Mouse (Mus musculus) forebrain, embryonic 10.5 days (tissue): ENCODE results near the gene 4933406M09Rik. TPM values are rescaled to one million over a fixed set of nuclear protein-coding genes. Genes with fewer than 3 reads are reported as not detected.

ENCODE experiments used
- DNase-seq: peaks from one replicate; pipeline ENCODE4 v3.0.0-alpha.2; 2017; ENCODE audit warnings: low spot score; ENCODE audit errors: extremely low spot score
- H3K27ac ChIP-seq: fragments of 300-500 bp; sonication (generic); 2 replicates; pipeline ENCODE4 v1.5.1; 2016; ENCODE audit warnings: mild to moderate bottlenecking
- H3K27me3 ChIP-seq: fragments of 300-500 bp; sonication (generic); 2 replicates; pipeline ENCODE4 v1.6.1; 2016; ENCODE audit warnings: mild to moderate bottlenecking; ENCODE audit not compliant: poor library complexity, severe bottlenecking
- H3K36me3 ChIP-seq: fragments of 300-500 bp; sonication (generic); replicated peaks from 2 replicates; pipeline ENCODE4 v1.6.1; 2016; ENCODE audit warnings: mild to moderate bottlenecking, moderate library complexity
- H3K4me1 ChIP-seq: fragments of 300-500 bp; sonication (generic); 2 replicates; pipeline ENCODE4 v1.6.1; 2016
- H3K4me3 ChIP-seq: fragments of 300-500 bp; sonication (generic); 2 replicates; pipeline ENCODE4 v1.5.1; 2016; ENCODE audit warnings: mild to moderate bottlenecking, moderate library complexity
- H3K9me3 ChIP-seq: fragments of 300-500 bp; sonication (generic); 2 replicates; pipeline ENCODE4 v1.6.1; 2016; ENCODE audit warnings: mild to moderate bottlenecking, moderate library complexity
- WGBS: fragments of 180-500 bp; shearing (Covaris S2); methylation state at CpG from one replicate; pipeline ENCODE4 v1.1.7; 2016; 5-methylcytosine and 5-hydroxymethylcytosine counted together
- polyA plus RNA-seq: library from polyadenylated mRNA; unstranded; fragments of >200 nt; fragmentation: Nextera tagmentation; extraction: Ambion mirVana; gene quantifications from 2 replicates; pipeline ENCODE4 v1.2.1, GENCODE M21; 2016

Gene 4933406M09Rik
- polyA plus RNA-seq, 1 experiment from 2014 or later = not detected

- H3K4me1 ChIP-seq = peaks cover 53% of the 10 kb centered on the region
Observed at GRCm38 (mm10) chr1:134418414-134418975, 32.8 kb downstream of the 4933406M09Rik start.

GRCm38 (mm10) chr1:134419176-134419575 is 33.4 kb downstream of the 4933406M09Rik start:
- DNase-seq = no peak
- Histone ChIP-seq H3K36me3 (peaks cover 20% of the 10 kb centered on the region), H3K4me3 (no peak overlapping the region), H3K27me3 (no peaks in the 10 kb centered on the region), H3K4me1 (peaks cover 51% of the 10 kb centered on the region), H3K27ac (no peak overlapping the region), H3K9me3 (no peaks in the 10 kb centered on the region)
- WGBS = 73% methylated on average over 1 of the region's 1 CpGs

More at GRCm38 (mm10) chr1:134418414-134418975, 32.8 kb downstream of the 4933406M09Rik start:
- Histone ChIP-seq H3K27ac (no peak overlapping the region), H3K9me3 (no peaks in the 10 kb centered on the region), H3K4me3 (no peak overlapping the region), H3K36me3 (peaks cover 13% of the 10 kb centered on the region), H3K27me3 (no peaks in the 10 kb centered on the region)
- WGBS = 85% methylated on average over 2 of the region's 2 CpGs
- DNase-seq = no peak

GRCm38 (mm10) chr1:134419751-134420458 is 34.2 kb downstream of the 4933406M09Rik start:
- DNase-seq = no peak
- Histone ChIP-seq H3K27ac (no peak overlapping the region), H3K36me3 (peaks cover 27% of the 10 kb centered on the region), H3K27me3 (no peaks in the 10 kb centered on the region), H3K4me1 (peaks cover 43% of the 10 kb centered on the region), H3K9me3 (no peaks in the 10 kb centered on the region), H3K4me3 (no peak overlapping the region)
- 80% methylated on average over 5 of the region's 5 CpGs for WGBS

GRCm38 (mm10) chr1:134423911-134424310 is 38.2 kb downstream of the 4933406M09Rik start:
- no peak overlapping the region for H3K4me3 ChIP-seq
- H3K27ac ChIP-seq = no peak overlapping the region
- H3K36me3 ChIP-seq = peaks cover 64% of the 10 kb centered on the region
- H3K4me1 ChIP-seq = peaks cover 17% of the 10 kb centered on the region
- WGBS = 75% methylated on average over 10 of the region's 10 CpGs
- H3K27me3 ChIP-seq = no peaks in the 10 kb centered on the region
- no peak for DNase-seq
- H3K9me3 ChIP-seq = no peaks in the 10 kb centered on the region

- Histone ChIP-seq H3K27me3 (no peaks in the 10 kb centered on the region), H3K4me3 (no peak overlapping the region), H3K27ac (no peak overlapping the region), H3K4me1 (no peaks in the 10 kb centered on the region), H3K36me3 (peaks cover 86% of the 10 kb centered on the region), H3K9me3 (no peaks in the 10 kb centered on the region)
- DNase-seq = no peak
- 93% methylated on average over 5 of the region's 5 CpGs for WGBS
Observed at GRCm38 (mm10) chr1:134426289-134426688, 40.5 kb downstream of the 4933406M09Rik start.

- Histone ChIP-seq H3K27me3 (no peaks in the 10 kb centered on the region), H3K27ac (no peak overlapping the region), H3K4me3 (no peak overlapping the region), H3K9me3 (no peaks in the 10 kb centered on the region), H3K36me3 (peaks cover 58% of the 10 kb centered on the region), H3K4me1 (no peaks in the 10 kb centered on the region)
- WGBS = 91% methylated on average over 10 of the region's 10 CpGs
- no peak for DNase-seq
Observed at GRCm38 (mm10) chr1:134433002-134433401, 47.3 kb downstream of the 4933406M09Rik start.

GRCm38 (mm10) chr1:134433473-134433872 is 47.7 kb downstream of the 4933406M09Rik start:
- peaks cover 54% of the 10 kb centered on the region for H3K36me3 ChIP-seq
- no peak overlapping the region for H3K27ac ChIP-seq
- no peaks in the 10 kb centered on the region for H3K27me3 ChIP-seq
- no peaks in the 10 kb centered on the region for H3K9me3 ChIP-seq
- DNase-seq = no peak
- WGBS = 91% methylated on average over 4 of the region's 4 CpGs
- H3K4me3 ChIP-seq = no peak overlapping the region
- H3K4me1 ChIP-seq = no peaks in the 10 kb centered on the region

- no peaks in the 10 kb centered on the region for H3K4me1 ChIP-seq
- no peak for DNase-seq
- no peak overlapping the region for H3K4me3 ChIP-seq
- H3K27ac ChIP-seq = no peak overlapping the region
- H3K36me3 ChIP-seq = peaks cover 35% of the 10 kb centered on the region
- H3K27me3 ChIP-seq = no peaks in the 10 kb centered on the region
- no peaks in the 10 kb centered on the region for H3K9me3 ChIP-seq
- WGBS = 29% methylated on average over 4 of the region's 4 CpGs
Observed at GRCm38 (mm10) chr1:134435414-134435813, 49.7 kb downstream of the 4933406M09Rik start.

- 92% methylated on average over 6 of the region's 6 CpGs for WGBS
- Histone ChIP-seq H3K9me3 (no peaks in the 10 kb centered on the region), H3K27ac (no peak overlapping the region), H3K27me3 (no peaks in the 10 kb centered on the region), H3K4me3 (no peak overlapping the region), H3K4me1 (no peaks in the 10 kb centered on the region), H3K36me3 (no peaks in the 10 kb centered on the region)
- DNase-seq = no peak
Observed at GRCm38 (mm10) chr1:134440437-134440836, 54.7 kb downstream of the 4933406M09Rik start.

Other genes with a start within 250 kb of the 4933406M09Rik start
- gene Chil1, start 203.8 kb upstream of the 4933406M09Rik start, polyA plus RNA-seq = not detected in 2 replicates
- gene Mybph, start 192.5 kb upstream of the 4933406M09Rik start, polyA plus RNA-seq = 0.46 and 0.65 TPM in 2 replicates
- 0.14 and 0.36 TPM in 2 replicates for gene Adora1, start 150.5 kb upstream of the 4933406M09Rik start, polyA plus RNA-seq
- not detected in 2 replicates for gene Myog, start 96.0 kb upstream of the 4933406M09Rik start, polyA plus RNA-seq
- 1.6 and 2.1 TPM in 2 replicates for gene Ppfia4, start 53.0 kb upstream of the 4933406M09Rik start, polyA plus RNA-seq
- gene Tmem183a, start 24.0 kb upstream of the 4933406M09Rik start, polyA plus RNA-seq = 134 and 136 TPM in 2 replicates
- 30.0 and 31.6 TPM in 2 replicates for gene Cyb5r1, start 19.6 kb downstream of the 4933406M09Rik start, polyA plus RNA-seq
- gene Adipor1, start 29.4 kb downstream of the 4933406M09Rik start, polyA plus RNA-seq = 70.5 and 71.1 TPM in 2 replicates
- gene Klhl12, start 69.6 kb downstream of the 4933406M09Rik start, polyA plus RNA-seq = 39.0 and 39.5 TPM in 2 replicates
- gene Rabif, start 108.7 kb downstream of the 4933406M09Rik start, polyA plus RNA-seq = 40.7 and 41.5 TPM in 2 replicates
- not detected in 2 replicates for gene Mgat4e, start 163.7 kb downstream of the 4933406M09Rik start, polyA plus RNA-seq
- gene Kdm5b, start 174.2 kb downstream of the 4933406M09Rik start, polyA plus RNA-seq = 60.6 and 62.1 TPM in 2 replicates